Mouse (Mus musculus) ES-Bruce4 (cell line): ENCODE measurements around the gene Cartpt. TPM values are rescaled to one million over a fixed set of nuclear protein-coding genes. Genes with fewer than 3 reads are reported as not detected.
"Not testable (repeated sequence)": the region's sequence is repeated elsewhere in the genome, so short reads cannot be mapped to it uniquely, and the experiment has no call there.

Source experiments
- H3K27ac ChIP-seq: 2 replicates; pipeline ENCODE4 v1.5.1; 2012; ENCODE audit warnings: low read length, inconsistent platforms; ENCODE audit not compliant: insufficient read depth
- H3K27me3 ChIP-seq: 2 replicates; pipeline ENCODE4 v1.6.1; 2012; ENCODE audit warnings: mild to moderate bottlenecking, low read length, inconsistent platforms; ENCODE audit not compliant: control insufficient read depth, poor library complexity, insufficient read depth, severe bottlenecking
- H3K36me3 ChIP-seq: 2 replicates; pipeline ENCODE4 v1.6.1; 2012; ENCODE audit warnings: inconsistent platforms, mild to moderate bottlenecking, low read length, moderate library complexity; ENCODE audit not compliant: control insufficient read depth, poor library complexity, insufficient read depth, severe bottlenecking
- H3K4me1 ChIP-seq: one replicate; pipeline ENCODE4 v1.8.1; 2011; ENCODE audit warnings: low read length; ENCODE audit not compliant: control insufficient read depth, insufficient read depth
- H3K4me3 ChIP-seq: 2 replicates; pipeline ENCODE4 v1.5.1; 2011; ENCODE audit warnings: low read depth, mild to moderate bottlenecking, low read length
- H3K9ac ChIP-seq: 2 replicates; pipeline ENCODE4 v1.6.1; 2012; ENCODE audit warnings: low read depth, mild to moderate bottlenecking, inconsistent platforms; ENCODE audit not compliant: poor library complexity, severe bottlenecking
- H3K9me3 ChIP-seq: replicated peaks from 2 replicates; pipeline ENCODE4 v1.6.1; 2012; ENCODE audit warnings: mild to moderate bottlenecking, low read length, inconsistent platforms; ENCODE audit not compliant: control insufficient read depth, poor library complexity, insufficient read depth, severe bottlenecking
- CTCF ChIP-seq: IDR thresholded peaks from one replicate; pipeline ENCODE4 v1.8.1; 2011; ENCODE audit warnings: low read depth, low read length
- EP300 ChIP-seq: IDR thresholded peaks from 2 replicates; pipeline ENCODE4 v1.6.1; 2011; ENCODE audit warnings: low read depth, low read length; ENCODE audit not compliant: insufficient read depth
- POLR2A ChIP-seq: IDR thresholded peaks from one replicate; pipeline ENCODE4 v1.8.1; 2011; ENCODE audit warnings: low read length; ENCODE audit not compliant: insufficient read depth
- polyA plus RNA-seq: library from polyadenylated mRNA; stranded (reverse); fragments of >200 nt; gene quantifications from 2 replicates; pipeline ENCODE4 v1.2.4, GENCODE M21; 2011; ENCODE audit warnings: low read depth; ENCODE audit not compliant: missing spikeins, insufficient read depth, insufficient read length

Cartpt gene
- polyA plus RNA-seq, 1 experiment, result not detected

DNA sequence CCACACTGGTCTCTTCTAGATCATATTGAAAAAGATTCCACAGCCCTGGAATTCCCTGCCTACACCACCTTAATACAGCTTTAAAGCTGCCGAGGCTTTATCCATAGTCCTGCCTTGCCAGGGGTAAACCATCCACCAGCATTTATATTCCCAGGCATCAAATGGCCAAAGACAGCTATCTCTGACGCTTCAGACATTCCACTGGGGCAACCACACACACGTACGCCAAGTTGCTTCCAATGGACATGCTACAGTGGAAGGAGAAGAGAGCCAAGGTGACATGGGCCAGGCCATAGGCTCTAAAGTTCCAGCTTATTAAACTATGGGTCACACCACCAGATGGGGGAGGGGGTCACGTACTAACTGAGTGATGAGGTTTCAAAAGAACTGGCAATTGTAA, 45.7 kb downstream of the Cartpt start:
- no peaks in the 10 kb centered on the region for H3K36me3 ChIP-seq
- no peak overlapping the region for H3K9ac ChIP-seq
- no peak overlapping the region for H3K27ac ChIP-seq
- H3K4me3 ChIP-seq, result no peak overlapping the region
- H3K9me3 ChIP-seq, result no peaks in the 10 kb centered on the region
- no peaks in the 10 kb centered on the region for H3K4me1 ChIP-seq
- no peaks in the 10 kb centered on the region for H3K27me3 ChIP-seq
- TF ChIP-seq POLR2A, result no peak
- no peak for TF ChIP-seq EP300
- TF ChIP-seq CTCF, result no peak

DNA sequence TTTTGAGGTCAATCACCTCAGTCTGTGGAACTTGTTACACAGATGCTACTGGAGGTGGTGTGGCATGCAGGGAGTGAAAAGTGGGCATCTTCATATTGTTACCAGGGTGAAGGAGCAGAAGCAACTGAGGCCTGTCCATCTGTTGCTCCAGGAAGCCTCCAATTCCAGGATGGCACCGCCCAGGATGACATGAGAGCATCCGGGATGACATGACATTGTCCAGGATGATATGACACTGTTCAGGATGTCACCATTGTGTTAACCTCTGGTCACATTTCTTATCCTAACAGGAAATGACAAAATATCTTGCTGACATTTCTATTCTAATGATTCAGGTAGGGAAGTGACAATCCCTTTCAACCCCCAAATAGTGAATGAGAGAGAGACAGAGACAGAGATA, 47.8 kb downstream of the Cartpt start:
- Histone ChIP-seq H3K4me3 (no peak overlapping the region), H3K27ac (no peak overlapping the region), H3K27me3 (no peaks in the 10 kb centered on the region), H3K9me3 (no peaks in the 10 kb centered on the region), H3K9ac (no peak overlapping the region), H3K36me3 (no peaks in the 10 kb centered on the region), H3K4me1 (no peaks in the 10 kb centered on the region)
- TF ChIP-seq CTCF, result no peak
- no peak for TF ChIP-seq EP300
- no peak for TF ChIP-seq POLR2A

DNA sequence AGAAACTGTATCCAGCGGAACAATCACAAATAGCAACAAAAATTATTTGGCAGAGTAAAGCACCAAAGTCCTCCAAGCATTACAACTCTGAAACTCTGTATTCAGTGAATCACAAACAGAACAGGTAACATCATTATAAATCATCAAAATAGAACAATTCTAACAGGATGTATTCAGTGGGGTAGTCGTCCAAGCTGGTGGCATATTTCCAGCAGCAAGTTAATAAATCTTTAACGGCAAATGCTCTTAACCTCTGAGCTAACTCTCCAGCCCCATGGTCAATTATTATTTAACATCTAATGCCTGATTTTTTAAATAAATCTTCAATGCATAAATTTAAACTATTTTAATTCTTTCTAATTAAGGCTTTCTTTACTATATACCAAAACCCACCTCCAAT, 48.5 kb downstream of the Cartpt start:
- not testable (repeated sequence) for H3K4me1 ChIP-seq, H3K36me3 ChIP-seq, H3K27ac ChIP-seq, H3K27me3 ChIP-seq, H3K4me3 ChIP-seq, H3K9ac ChIP-seq, H3K9me3 ChIP-seq

- H3K4me3 ChIP-seq, result no peak overlapping the region
- H3K36me3 ChIP-seq, result no peaks in the 10 kb centered on the region
- TF ChIP-seq EP300 (no peak), CTCF (no peak), POLR2A (no peak)
- no peaks in the 10 kb centered on the region for H3K27me3 ChIP-seq
- no peaks in the 10 kb centered on the region for H3K4me1 ChIP-seq
- H3K9ac ChIP-seq, result no peak overlapping the region
- no peak overlapping the region for H3K27ac ChIP-seq
- H3K9me3 ChIP-seq, result no peaks in the 10 kb centered on the region
These were observed 49.9 kb downstream of the Cartpt start for GRCm38 (mm10) chr13:99851026-99851425.

DNA sequence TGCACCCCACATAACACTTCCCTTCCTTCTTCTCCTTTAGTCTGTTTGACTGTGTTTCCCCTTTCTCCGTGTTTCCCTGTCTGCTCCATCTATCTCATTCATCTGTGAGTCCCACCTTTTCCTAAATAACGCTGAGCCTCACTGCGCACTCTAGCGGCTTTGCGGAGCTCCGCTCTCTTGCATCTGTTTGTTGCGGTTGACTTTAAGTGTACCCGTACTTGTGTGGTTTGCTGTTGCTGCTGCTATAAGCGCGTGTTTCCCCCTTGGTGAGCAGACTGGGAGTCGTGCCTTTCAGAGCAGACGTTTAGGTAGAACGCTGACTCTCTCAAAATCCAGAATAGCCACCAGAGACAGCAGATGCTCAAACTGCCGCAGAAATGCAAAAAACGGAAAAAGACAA, 51.3 kb downstream of the Cartpt start:
- TF ChIP-seq EP300 (no peak), CTCF (peak; percentile 57)
- Histone ChIP-seq H3K27ac (no peak overlapping the region), H3K4me3 (no peak overlapping the region), H3K36me3 (no peaks in the 10 kb centered on the region), H3K9me3 (no peaks in the 10 kb centered on the region), H3K9ac (no peak overlapping the region), H3K27me3 (no peaks in the 10 kb centered on the region), H3K4me1 (no peaks in the 10 kb centered on the region)

Other genes starting within 250 kb of the Cartpt start
- gene Mccc2, start 114.5 kb upstream of the Cartpt start, polyA plus RNA-seq, result 19.9 and 20.1 TPM in 2 replicates
- 49.6 and 53.9 TPM in 2 replicates for gene Bdp1, start 203.0 kb upstream of the Cartpt start, polyA plus RNA-seq
- 14.8 and 16.0 TPM in 2 replicates for gene Serf1, start 206.9 kb upstream of the Cartpt start, polyA plus RNA-seq
- gene Smn1, start 223.8 kb upstream of the Cartpt start, polyA plus RNA-seq, result 77.7 and 91.2 TPM in 2 replicates